Mouse (Mus musculus): Measurements from ENCODE around the gene Srpk1.

- TF ChIP-seq POLR2A (IDR thresholded peaks at IDR 0.05; ENCODE audit: low read depth, low read length), result no peak
- TF ChIP-seq CTCF (IDR thresholded peaks at IDR 0.05; ENCODE audit: extremely low read depth, insufficient read length, insufficient replicate concordance, low read depth, low read length), result no peak
These were observed 4.9 kb downstream of the Srpk1 start for GRCm38 (mm10) chr17:28617636-28618035.
